ENCODE assay signal across 9 mouse cellular contexts in genomic region chr1:103986867-103987266, GRCm38 (mm10).
DNase-seq lines count a peak whose midpoint lies in the region; ATAC-seq and TF ChIP-seq lines count a peak whose summit lies in the region.
"Had no signal": no experiment of that assay in that cellular context is flagged by ENCODE, and none has a peak within 500 bp of the region (broad histone marks: within the 10 kb centered on the region; RNA-seq: fewer than 3 reads in every experiment).

No protein-coding gene starts in this region.

- no peaks in the 10 kb centered on the region for H3K9me3 ChIP-seq in kidney, postnatal 0 days (replicated peaks; ENCODE audit: low read length)
- H3K9me3 ChIP-seq: liver, embryonic 15.5 days had no signal

- H3K4me3 ChIP-seq in kidney, postnatal 0 days (replicated peaks; ENCODE audit: low read depth, low read length) = no peak overlapping the region
- H3K4me3 ChIP-seq: liver, embryonic 15.5 days had no signal

- peak; percentile 65; the same call in 1 of the 2 replicates for TF ChIP-seq CTCF in kidney, postnatal 0 days (IDR thresholded peaks at IDR 0.05; ENCODE audit: low read depth)

- no peak overlapping the region for H3K4me2 ChIP-seq in kidney, postnatal 0 days (ENCODE audit: low read length)
- H3K4me2 ChIP-seq: liver, embryonic 15.5 days had no signal

- no peak overlapping the region for H3K9ac ChIP-seq in kidney, postnatal 0 days (ENCODE audit: low read depth, low read length)
- H3K9ac ChIP-seq: liver, embryonic 15.5 days had no signal

- no peaks in the 10 kb centered on the region for H3K27me3 ChIP-seq in kidney, postnatal 0 days (ENCODE audit: insufficient read depth, low read length)
- H3K27me3 ChIP-seq: liver, embryonic 15.5 days had no signal

- no peak overlapping the region for H3K27ac ChIP-seq in kidney, postnatal 0 days
- H3K27ac ChIP-seq: liver, embryonic 15.5 days had no signal

- ATAC-seq in kidney, postnatal 0 days (replicated peaks; ENCODE audit: low FRiP score, low read depth) = no peak

- WGBS in kidney, postnatal 0 days = 7% methylated on average over 1 of the region's 1 CpGs

- peak; percentile 37 for DNase-seq in kidney, postnatal 0 days (ENCODE audit: low spot score)
- DNase-seq in kidney, adult 18-20 months = no peak
- DNase-seq in embryo, embryonic 10.5 days (ENCODE audit: low spot score) = peak; percentile 51
- DNase-seq in layer of hippocampus, adult 18-20 months (ENCODE audit: low spot score in 2 of 2) = peak; percentile 6 to 45
- DNase-seq in retina, embryonic 14.5 days (ENCODE audit: low spot score) = peak; percentile 65
- DNase-seq in gastrocnemius, postnatal 10 days = no peak
- DNase-seq in urinary bladder, postnatal 36 days (ENCODE audit: low spot score in 2 of 2) = no peak
- no peak for DNase-seq in ovary, postnatal 10 days (ENCODE audit: low spot score)

- no peaks in the 10 kb centered on the region for H3K36me3 ChIP-seq in kidney, postnatal 0 days (ENCODE audit: insufficient read depth, low read length)
- H3K36me3 ChIP-seq: liver, embryonic 15.5 days had no signal

- no peaks in the 10 kb centered on the region for H3K4me1 ChIP-seq in kidney, postnatal 0 days (replicated peaks; ENCODE audit: insufficient read depth, low read length)
- H3K4me1 ChIP-seq: liver, embryonic 15.5 days had no signal

Comparison
In these comparisons a context has a peak if more than half of its experiments do, and no peak if none do; other contexts are left out.
1. DNase-seq: peak in kidney, postnatal 0 days (single experiment), embryo, embryonic 10.5 days (single experiment), layer of hippocampus, adult 18-20 months (2 of 2) and retina, embryonic 14.5 days (single experiment); none in kidney, adult 18-20 months (single experiment), gastrocnemius, postnatal 10 days (single experiment), urinary bladder, postnatal 36 days (0 of 2) and ovary, postnatal 10 days (single experiment).